Mouse (Mus musculus): ENCODE measurements around the gene Tctex1d4. TPM values are rescaled to one million over a fixed set of nuclear protein-coding genes. Genes with fewer than 3 reads are reported as not detected.

The Tctex1d4 gene
- polyA plus RNA-seq, 1 experiment from 2014 or later, result not detected

DNA sequence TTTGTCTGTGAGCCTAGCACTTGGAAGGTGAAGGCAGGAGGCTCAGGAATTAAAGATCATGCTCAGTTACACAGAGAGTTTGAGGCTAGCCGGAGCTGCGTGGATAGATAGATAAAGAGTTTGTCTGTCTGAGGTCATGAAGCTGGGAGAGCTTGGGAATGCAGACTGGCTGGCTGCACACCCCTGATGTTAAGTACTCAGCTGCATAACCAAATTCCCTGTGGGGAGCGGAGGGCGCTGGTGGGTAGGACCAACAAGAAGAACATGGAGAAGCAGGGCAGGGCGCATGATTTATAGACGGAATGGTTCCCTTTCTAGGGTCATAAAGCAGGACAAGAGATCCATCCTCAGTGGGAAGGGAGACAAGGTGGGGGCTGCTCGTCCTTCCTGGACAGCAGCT lies 16.4 kb downstream of the Tctex1d4 start:
- H3K36me3 ChIP-seq, result no peaks in the 10 kb centered on the region
- H3K9ac ChIP-seq, result no peak overlapping the region
- H3K9me3 ChIP-seq (replicated peaks), result no peaks in the 10 kb centered on the region
- DNase-seq, result no peak
- no peak overlapping the region for H3K4me2 ChIP-seq
- WGBS (ENCODE audit: insufficient replicate concordance), result 56% methylated on average over 7 of the region's 7 CpGs
- H3K4me1 ChIP-seq (replicated peaks), result peaks cover 17% of the 10 kb centered on the region
- peaks cover 16% of the 10 kb centered on the region for H3K27me3 ChIP-seq
- H3K4me3 ChIP-seq (replicated peaks), result no peak overlapping the region
- ATAC-seq (ENCODE audit: low read depth), result no peak
- no peak overlapping the region for H3K27ac ChIP-seq

DNA sequence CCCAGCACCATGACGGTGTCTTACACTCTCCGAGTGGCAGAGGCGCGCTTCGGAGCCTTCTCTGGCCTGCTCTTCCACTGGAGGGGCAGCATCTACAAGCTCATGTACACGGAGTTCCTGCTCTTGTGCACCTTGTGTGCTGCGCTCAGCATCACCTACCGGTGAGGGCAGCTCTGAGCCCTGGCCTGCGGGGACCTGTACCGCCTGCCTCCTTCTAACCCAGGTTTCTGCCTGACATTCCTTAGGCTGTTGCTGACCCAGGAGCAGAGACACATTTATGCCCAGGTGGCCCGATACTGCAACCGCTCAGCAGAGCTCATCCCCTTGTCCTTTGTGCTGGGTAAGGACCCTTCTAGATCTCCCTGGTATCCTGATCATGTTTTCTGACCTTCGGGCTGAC lies 18.7 kb downstream of the Tctex1d4 start:
- Histone ChIP-seq H3K4me1 (replicated peaks) (0 out of 2 replicates have a peak, but pooled peaks cover 3% of the 10 kb centered on the region), H3K4me2 (no peak overlapping the region), H3K27ac (no peak overlapping the region), H3K36me3 (peaks cover 13% of the 10 kb centered on the region), H3K9me3 (replicated peaks) (no peaks in the 10 kb centered on the region), H3K4me3 (replicated peaks) (no peak overlapping the region), H3K9ac (no peak overlapping the region), H3K27me3 (peaks cover 16% of the 10 kb centered on the region)
- DNase-seq (no peak), ATAC-seq (ENCODE audit: low read depth) (no peak)
- 83% methylated on average over 13 of the region's 13 CpGs for WGBS (ENCODE audit: insufficient replicate concordance)

DNA sequence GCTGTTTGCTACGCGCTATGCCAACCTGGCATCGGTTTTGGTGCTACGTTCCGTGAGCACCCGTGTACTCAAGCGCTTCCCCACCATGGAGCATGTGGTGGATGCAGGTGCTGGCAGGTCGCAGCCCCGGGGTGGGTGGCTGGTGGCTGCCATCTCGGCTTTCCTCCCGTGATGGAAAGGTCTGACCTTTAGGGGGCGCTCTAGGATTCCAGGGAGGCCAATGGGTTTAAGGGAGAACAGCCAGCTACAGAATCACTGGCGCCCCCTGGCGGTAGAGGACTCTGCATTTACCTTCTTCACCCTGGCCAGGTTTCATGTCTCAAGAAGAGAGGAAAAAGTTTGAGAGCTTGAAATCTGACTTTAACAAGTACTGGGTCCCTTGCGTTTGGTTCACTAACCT lies 19.6 kb downstream of the Tctex1d4 start:
- ATAC-seq (ENCODE audit: low read depth), result peak; percentile 25; the same call in 1 of the 2 replicates
- H3K4me1 ChIP-seq (replicated peaks), result 0 out of 2 replicates have a peak, but pooled peaks cover 3% of the 10 kb centered on the region
- DNase-seq, result peak; percentile 83
- no peaks in the 10 kb centered on the region for H3K9me3 ChIP-seq (replicated peaks)
- peaks cover 23% of the 10 kb centered on the region for H3K36me3 ChIP-seq
- H3K27me3 ChIP-seq, result peaks cover 16% of the 10 kb centered on the region
- H3K4me3 ChIP-seq (replicated peaks), result no peak overlapping the region
- WGBS (ENCODE audit: insufficient replicate concordance), result 35% methylated on average over 15 of the region's 15 CpGs
- no peak overlapping the region for H3K9ac ChIP-seq
- H3K4me2 ChIP-seq, result no peak overlapping the region
- no peak overlapping the region for H3K27ac ChIP-seq

DNA sequence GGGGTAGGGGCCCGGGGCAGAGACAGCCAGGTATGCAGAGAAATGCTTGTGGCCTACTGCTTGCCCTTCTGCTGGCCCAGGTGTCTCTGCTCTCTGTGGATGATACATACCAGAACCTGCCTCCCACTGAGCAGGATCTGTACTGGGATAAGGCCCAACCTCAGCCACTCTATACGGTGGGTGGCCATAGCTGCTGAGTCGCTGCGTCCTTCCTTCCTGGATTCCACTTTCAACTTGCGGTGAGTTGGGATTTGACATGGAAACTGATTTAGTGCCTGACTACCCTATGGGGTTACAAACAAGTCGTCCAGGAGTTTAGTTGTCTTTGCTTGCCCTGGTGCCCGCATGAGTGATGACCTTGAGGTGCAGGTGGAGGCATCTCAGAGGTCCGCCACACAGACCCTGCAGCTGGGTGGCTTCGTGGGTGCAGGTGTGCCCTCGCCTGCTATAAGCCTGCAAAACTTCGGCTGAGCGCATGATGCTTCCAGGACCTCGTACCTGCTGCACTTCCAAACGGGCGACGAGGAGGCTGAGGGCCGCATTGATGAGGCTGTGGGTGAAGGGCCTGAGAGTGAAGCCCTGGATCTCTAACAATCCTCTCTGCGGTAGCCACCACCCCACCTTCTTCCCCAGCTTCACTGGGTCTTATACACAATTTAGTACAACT lies 21.6 kb downstream of the Tctex1d4 start:
- DNase-seq, result no peak
- peaks cover 42% of the 10 kb centered on the region for H3K36me3 ChIP-seq
- 0 out of 2 replicates have a peak, but pooled peaks cover 4% of the 10 kb centered on the region for H3K27me3 ChIP-seq
- peaks cover 15% of the 10 kb centered on the region for H3K4me1 ChIP-seq (replicated peaks)
- H3K4me3 ChIP-seq (replicated peaks), result no peak overlapping the region
- no peak for ATAC-seq (ENCODE audit: low read depth)
- 78% methylated on average over 18 of the region's 18 CpGs for WGBS (ENCODE audit: insufficient replicate concordance)
- no peak overlapping the region for H3K27ac ChIP-seq
- no peak overlapping the region for H3K4me2 ChIP-seq
- H3K9ac ChIP-seq, result no peak overlapping the region
- H3K9me3 ChIP-seq (replicated peaks), result no peaks in the 10 kb centered on the region

DNA sequence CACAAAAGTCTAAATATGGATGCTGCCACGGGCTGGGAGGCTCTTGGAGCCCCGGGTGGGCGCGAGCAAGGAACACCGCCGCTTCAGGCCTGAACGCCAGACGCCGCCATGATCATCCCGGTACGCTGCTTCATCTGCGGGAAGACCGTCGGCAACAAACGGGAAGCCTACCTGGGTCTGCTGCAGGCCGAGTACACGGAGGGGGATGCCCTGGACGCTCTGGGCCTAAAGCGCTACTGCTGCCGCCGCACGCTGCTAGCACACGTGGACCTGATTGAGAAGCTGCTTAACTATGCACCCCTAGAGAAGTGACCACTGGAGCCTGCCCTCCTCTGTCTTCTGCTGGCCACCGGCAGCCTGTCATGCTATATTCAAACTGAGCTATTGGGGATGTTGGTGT lies 22.2 kb downstream of the Tctex1d4 start:
- no peak for ATAC-seq (ENCODE audit: low read depth)
- Histone ChIP-seq H3K9ac (no peak overlapping the region), H3K4me3 (replicated peaks) (no peak overlapping the region), H3K36me3 (peaks cover 48% of the 10 kb centered on the region), H3K4me2 (no peak overlapping the region), H3K4me1 (replicated peaks) (peaks cover 21% of the 10 kb centered on the region), H3K27me3 (0 out of 2 replicates have a peak, but pooled peaks cover 4% of the 10 kb centered on the region), H3K27ac (no peak overlapping the region), H3K9me3 (replicated peaks) (no peaks in the 10 kb centered on the region)
- WGBS (ENCODE audit: insufficient replicate concordance), result 70% methylated on average over 24 of the region's 24 CpGs
- no peak for DNase-seq

DNA sequence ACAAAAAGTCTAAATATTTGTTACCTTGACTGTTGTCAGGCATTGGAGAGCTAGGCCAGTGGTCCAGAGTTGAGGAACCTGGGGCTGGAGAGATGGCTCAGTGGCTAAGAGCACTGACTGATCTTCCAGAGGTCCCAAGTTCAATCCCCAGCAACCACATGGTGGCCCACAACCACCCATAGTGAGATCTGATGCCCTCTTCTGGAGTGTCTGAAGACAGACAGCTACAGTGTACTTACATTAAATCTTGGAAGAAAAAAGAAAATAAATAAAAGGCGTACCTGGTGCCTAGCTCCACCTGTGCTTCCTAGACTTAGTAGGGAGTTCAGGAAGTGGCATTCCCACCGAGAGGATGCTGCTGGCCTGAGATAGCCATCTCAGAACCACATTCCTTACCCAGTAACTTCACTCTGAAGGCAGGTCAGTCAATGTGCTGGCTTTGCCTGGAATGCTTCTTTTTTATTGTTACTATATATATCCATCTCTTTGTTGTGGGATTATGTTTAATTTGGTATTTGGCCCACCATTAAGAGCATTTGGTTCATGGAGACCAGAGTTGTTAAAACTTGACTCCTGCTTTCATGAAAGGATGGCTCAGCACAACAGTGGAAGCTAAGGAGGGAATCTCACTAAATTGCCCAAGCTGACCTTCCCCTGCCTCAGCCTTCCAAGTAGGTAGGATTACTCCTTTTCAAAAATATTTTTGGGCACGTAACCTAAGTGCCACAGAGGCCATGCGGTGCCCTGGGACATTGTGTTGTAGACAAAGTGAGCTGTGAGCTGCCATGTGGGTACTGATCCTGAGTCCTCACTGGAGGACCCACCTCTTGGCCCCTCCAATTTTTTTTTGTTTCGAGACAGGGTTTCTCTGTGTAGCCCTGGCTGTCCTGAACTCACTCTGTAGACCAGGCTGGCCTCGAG lies 23.0 kb downstream of the Tctex1d4 start:
- Histone ChIP-seq H3K27ac (no peak overlapping the region), H3K9me3 (replicated peaks) (no peaks in the 10 kb centered on the region), H3K36me3 (peaks cover 55% of the 10 kb centered on the region), H3K4me2 (no peak overlapping the region), H3K9ac (no peak overlapping the region), H3K4me1 (replicated peaks) (peaks cover 28% of the 10 kb centered on the region), H3K27me3 (no peaks in the 10 kb centered on the region), H3K4me3 (replicated peaks) (no peak overlapping the region)
- 53% methylated on average over 6 of the region's 6 CpGs for WGBS (ENCODE audit: insufficient replicate concordance)
- DNase-seq (no peak), ATAC-seq (ENCODE audit: low read depth) (0 out of 2 replicates have a peak, but pooled peaks have one; percentile 9)

DNA sequence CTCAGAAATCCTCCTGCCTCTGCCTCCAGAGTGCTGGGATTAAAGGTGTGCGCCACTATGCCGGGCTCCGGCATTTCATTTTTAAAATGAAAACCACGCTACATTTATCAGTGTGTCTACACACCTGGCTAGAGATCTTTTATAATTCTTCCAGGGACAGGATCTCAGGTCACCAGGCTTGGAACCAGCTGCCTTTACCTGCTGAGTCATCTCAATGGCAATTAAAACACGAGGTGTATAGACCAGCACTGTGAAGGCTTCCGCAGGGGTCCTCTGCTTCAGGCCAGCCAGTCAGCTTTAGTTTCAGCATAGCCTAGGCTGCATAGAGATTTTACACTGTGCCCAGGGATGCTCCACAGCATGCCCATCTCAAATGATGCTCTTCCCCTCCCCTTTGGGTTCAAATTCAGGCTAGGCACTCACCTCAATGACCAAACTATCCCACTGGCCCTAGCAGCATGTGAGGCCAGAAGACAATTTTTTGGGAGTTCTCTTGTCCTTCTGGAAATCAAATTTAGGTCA lies 23.7 kb downstream of the Tctex1d4 start:
- 76% methylated on average over 6 of the region's 6 CpGs for WGBS (ENCODE audit: insufficient replicate concordance)
- H3K9me3 ChIP-seq (replicated peaks), result no peaks in the 10 kb centered on the region
- H3K4me1 ChIP-seq (replicated peaks), result peaks cover 35% of the 10 kb centered on the region
- H3K36me3 ChIP-seq, result peaks cover 63% of the 10 kb centered on the region
- H3K4me3 ChIP-seq (replicated peaks), result no peak overlapping the region
- DNase-seq (no peak), ATAC-seq (ENCODE audit: low read depth) (peak; percentile 35)
- H3K27me3 ChIP-seq, result no peaks in the 10 kb centered on the region
- no peak overlapping the region; the same call in 1 of the 2 replicates for H3K9ac ChIP-seq
- no peak overlapping the region for H3K4me2 ChIP-seq
- peak overlapping the region; percentile 40 for H3K27ac ChIP-seq

DNA sequence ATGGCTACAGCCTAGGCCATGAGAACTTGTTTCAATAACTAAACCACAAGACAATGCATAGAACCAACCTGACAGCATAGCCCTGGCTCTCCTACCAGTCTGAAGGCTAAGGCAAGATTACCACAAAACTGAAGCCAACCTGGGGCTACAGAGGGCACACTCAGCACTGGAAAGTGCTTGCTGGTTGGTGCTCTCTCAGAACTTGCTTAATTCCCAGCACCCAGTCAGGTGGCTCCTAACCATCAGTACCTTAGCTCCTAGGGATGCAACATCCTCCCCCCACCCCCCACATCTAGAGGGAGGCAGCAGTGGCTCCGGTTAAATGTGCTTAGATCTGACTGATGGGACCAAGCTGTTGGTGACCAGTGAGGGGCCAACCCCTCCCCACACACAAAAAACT lies 24.8 kb downstream of the Tctex1d4 start:
- H3K9me3 ChIP-seq (replicated peaks), result no peaks in the 10 kb centered on the region
- DNase-seq (no peak), ATAC-seq (ENCODE audit: low read depth) (no peak)
- H3K4me3 ChIP-seq (replicated peaks), result no peak overlapping the region
- no peaks in the 10 kb centered on the region for H3K27me3 ChIP-seq
- peaks cover 33% of the 10 kb centered on the region for H3K4me1 ChIP-seq (replicated peaks)
- H3K27ac ChIP-seq, result peak overlapping the region; percentile 50
- no peak overlapping the region for H3K4me2 ChIP-seq
- peaks cover 64% of the 10 kb centered on the region for H3K36me3 ChIP-seq
- no peak overlapping the region for H3K9ac ChIP-seq
- WGBS (ENCODE audit: insufficient replicate concordance), result 60% methylated on average over 1 of the region's 1 CpGs

DNA sequence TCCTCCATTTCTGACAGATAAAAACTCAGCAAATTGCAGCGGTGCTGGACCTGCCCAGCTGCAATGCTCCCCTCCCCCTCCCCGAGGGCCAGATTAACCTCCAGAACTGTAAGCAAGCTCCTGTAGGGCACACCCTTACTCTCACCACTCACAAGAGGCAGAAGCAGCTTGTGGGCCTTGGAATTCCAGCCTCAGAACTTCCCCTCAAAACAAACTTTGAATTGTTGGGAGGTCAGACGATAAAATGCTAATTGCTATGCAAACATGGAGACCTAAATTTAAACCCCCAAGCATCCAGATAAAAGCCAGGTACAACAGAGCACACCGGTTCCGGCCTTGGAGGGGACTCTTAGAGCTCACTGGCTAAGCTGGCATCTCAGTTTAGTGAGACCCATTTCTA lies 26.1 kb downstream of the Tctex1d4 start:
- WGBS (ENCODE audit: insufficient replicate concordance), result 53% methylated on average over 5 of the region's 5 CpGs
- peak overlapping the region; percentile 88 for H3K27ac ChIP-seq
- H3K4me1 ChIP-seq (replicated peaks), result peaks cover 36% of the 10 kb centered on the region
- DNase-seq (no peak), ATAC-seq (ENCODE audit: low read depth) (no peak)
- peaks cover 64% of the 10 kb centered on the region for H3K36me3 ChIP-seq
- H3K4me2 ChIP-seq, result peak overlapping the region; percentile 81
- H3K9me3 ChIP-seq (replicated peaks), result no peaks in the 10 kb centered on the region
- no peaks in the 10 kb centered on the region for H3K27me3 ChIP-seq
- peak overlapping the region; percentile 98 for H3K9ac ChIP-seq
- peak overlapping the region; percentile 97 for H3K4me3 ChIP-seq (replicated peaks)

DNA sequence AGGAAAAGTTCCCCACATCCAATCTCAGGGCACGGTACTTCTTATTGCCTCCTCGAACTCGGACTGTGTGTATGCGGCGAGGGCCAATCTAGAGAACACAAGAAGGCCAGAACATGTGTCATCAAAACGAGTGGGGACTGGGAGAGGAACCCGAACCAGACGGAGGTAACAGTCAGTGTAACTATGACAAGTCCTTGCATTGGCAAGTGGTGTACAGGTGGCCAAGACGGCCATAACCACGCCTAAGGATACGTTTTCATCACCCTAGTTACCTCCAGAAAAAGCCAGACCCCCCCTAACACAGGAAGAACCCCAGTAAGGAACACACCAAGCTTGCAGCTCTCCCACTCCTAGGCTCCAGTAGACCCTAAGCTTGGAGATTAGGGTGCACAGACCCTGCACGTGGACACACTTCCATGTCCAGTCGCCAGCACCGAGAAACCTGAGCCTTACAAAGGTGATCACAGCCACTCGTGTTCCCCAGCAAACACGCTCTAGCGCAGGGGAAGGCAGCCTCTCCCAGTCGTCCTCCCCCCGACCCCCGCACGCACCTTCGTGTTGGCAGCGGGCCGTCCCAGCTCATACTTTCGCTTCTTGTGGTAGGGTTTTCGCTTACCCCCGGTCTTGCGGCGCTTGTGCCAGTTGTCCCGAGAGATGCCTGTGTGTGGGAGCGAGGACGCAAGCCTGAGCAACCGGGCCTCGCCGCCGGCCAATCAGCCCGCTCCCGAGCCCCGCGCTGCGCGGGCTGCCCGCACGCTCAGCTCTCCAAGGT lies 28.6 kb downstream of the Tctex1d4 start:
- no peaks in the 10 kb centered on the region for H3K27me3 ChIP-seq
- under 1% methylated on average over 39 of the region's 44 CpGs for WGBS (ENCODE audit: insufficient replicate concordance)
- H3K36me3 ChIP-seq, result peaks cover 68% of the 10 kb centered on the region
- peak overlapping the region; percentile 97 for H3K4me3 ChIP-seq (replicated peaks)
- ATAC-seq (ENCODE audit: low read depth) (no peak), DNase-seq (no peak)
- H3K27ac ChIP-seq, result peak overlapping the region; percentile 88
- H3K9me3 ChIP-seq (replicated peaks), result no peaks in the 10 kb centered on the region
- peak overlapping the region; percentile 98 for H3K9ac ChIP-seq
- H3K4me1 ChIP-seq (replicated peaks), result peaks cover 36% of the 10 kb centered on the region
- H3K4me2 ChIP-seq, result peak overlapping the region; percentile 81

Measured in liver, embryonic 13.5 days (tissue).